Mouse (Mus musculus): ENCODE results near the gene Ankrd44. TPM values are rescaled to one million over a fixed set of nuclear protein-coding genes. Genes with fewer than 3 reads are reported as not detected.

The Ankrd44 gene
- total and polyA plus RNA-seq, 3 experiments: 0.10 to 2.6 (median 1.5) TPM

DNA sequence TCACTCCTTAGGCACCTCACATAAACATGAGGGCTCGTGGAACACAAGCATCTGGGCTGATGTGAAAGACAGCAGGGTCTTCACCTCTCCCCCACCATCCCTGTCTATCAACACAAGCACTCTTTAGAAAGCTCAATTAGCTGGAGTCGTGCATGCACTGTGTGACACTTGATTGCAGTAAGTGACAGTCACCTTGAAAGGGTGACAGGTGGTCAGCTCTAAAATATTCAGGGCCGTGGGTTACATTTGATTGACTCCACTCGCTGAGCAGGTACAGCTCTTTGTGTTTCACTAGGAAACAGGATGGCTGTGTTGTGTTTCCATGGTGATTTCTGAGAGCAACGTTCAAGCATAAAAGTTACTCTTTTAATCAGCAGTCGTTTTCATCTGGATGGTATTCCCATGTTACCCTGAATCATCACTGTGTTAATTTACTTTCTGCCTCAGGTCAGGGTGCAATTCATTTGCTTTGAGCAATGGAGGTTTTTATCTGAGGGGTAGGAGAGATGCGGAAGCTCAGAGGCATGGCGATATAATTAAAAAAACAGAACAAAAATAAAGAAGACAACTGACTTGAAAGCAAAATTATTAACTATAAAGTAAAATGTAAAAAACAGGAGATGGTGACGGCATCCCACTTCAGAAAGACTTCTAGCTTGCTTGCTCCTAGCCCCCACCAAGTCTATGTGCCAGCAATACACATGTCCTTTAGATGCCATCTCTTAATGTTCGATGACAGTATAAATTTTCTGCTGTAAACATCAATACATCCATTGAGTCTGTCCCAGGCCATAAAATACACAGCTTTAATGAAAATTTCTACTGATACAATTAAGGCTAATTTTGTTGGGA, 218.9 kb downstream of the Ankrd44 start:
- no peak for TF ChIP-seq TAL1 (conservative IDR thresholded peaks at IDR 0.05; ENCODE audit: low read depth, low read length)
- TF ChIP-seq CTCF (IDR thresholded peaks at IDR 0.05; ENCODE audit: low read depth, low read length): no peak
- no peak for TF ChIP-seq GATA2 (IDR thresholded peaks at IDR 0.05; ENCODE audit: borderline replicate concordance, low read depth, low read length)
- ATAC-seq (ENCODE audit: extremely low read depth, insufficient number of reproducible peaks, low FRiP score, poor library complexity, severe bottlenecking): no peak
- no peaks in the 10 kb centered on the region for H3K9me3 ChIP-seq (replicated peaks)
- no peak overlapping the region for H3K4me3 ChIP-seq (ENCODE audit: low read depth, low read length)
- no peaks in the 10 kb centered on the region for H3K27me3 ChIP-seq (ENCODE audit: insufficient read depth, low read length)
- no peaks in the 10 kb centered on the region for H3K4me1 ChIP-seq (ENCODE audit: insufficient read depth, low read depth, low read length)
- no peaks in the 10 kb centered on the region for H3K36me3 ChIP-seq (replicated peaks)
- DNase-seq (ENCODE audit: low spot score): no peak

DNA sequence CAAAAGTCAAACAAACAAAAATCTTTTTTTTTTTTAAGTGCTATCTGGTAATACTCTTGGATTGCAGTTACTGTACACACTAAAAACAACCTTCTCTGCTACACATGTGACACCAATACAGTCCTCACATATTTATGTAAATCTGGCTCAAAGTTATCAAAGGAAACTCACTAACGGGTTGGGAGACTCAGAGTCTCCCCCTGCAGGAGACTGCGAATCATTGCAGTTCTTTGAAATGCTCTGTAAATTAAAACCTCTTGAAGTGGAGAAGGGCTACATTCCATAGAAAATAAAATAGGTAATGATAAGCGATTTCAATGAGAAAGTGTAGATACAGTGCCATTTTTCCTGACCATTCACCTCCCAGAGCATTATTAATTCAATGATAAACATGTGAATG, 219.6 kb downstream of the Ankrd44 start:
- H3K4me1 ChIP-seq (ENCODE audit: insufficient read depth, low read depth, low read length): no peaks in the 10 kb centered on the region
- H3K27me3 ChIP-seq (ENCODE audit: insufficient read depth, low read length): no peaks in the 10 kb centered on the region
- no peaks in the 10 kb centered on the region for H3K36me3 ChIP-seq (replicated peaks)
- no peak overlapping the region for H3K4me3 ChIP-seq (ENCODE audit: low read depth, low read length)
- DNase-seq (ENCODE audit: low spot score) (no peak), ATAC-seq (ENCODE audit: extremely low read depth, insufficient number of reproducible peaks, low FRiP score, poor library complexity, severe bottlenecking) (no peak)
- TF ChIP-seq TAL1 (conservative IDR thresholded peaks at IDR 0.05; ENCODE audit: low read depth, low read length): no peak
- TF ChIP-seq CTCF (IDR thresholded peaks at IDR 0.05; ENCODE audit: low read depth, low read length): peak; percentile 77
- no peaks in the 10 kb centered on the region for H3K9me3 ChIP-seq (replicated peaks)

DNA sequence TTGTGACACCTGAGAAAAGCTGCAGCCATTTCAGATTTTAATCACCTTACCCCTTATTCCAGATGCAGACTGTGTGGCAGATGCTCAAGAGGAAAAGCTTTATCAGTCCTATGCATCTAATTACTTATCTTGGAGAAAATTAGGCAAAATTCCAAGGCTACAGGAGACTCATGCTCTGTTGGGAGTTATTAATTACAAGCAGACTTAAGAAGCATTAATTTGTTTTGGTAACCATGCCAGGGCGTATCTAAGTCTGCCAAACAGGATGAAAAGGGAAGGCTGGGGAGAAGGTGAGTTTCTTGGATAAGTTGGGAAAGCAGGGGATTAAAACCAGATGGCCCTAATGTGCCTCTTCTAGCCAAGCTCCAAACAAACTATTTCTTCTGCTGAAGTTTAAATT, 222.7 kb downstream of the Ankrd44 start:
- DNase-seq (ENCODE audit: low spot score): no peak
- Histone ChIP-seq H3K4me1 (ENCODE audit: insufficient read depth, low read depth, low read length) (no peaks in the 10 kb centered on the region), H3K9me3 (replicated peaks) (no peaks in the 10 kb centered on the region), H3K27me3 (ENCODE audit: insufficient read depth, low read length) (no peaks in the 10 kb centered on the region), H3K4me3 (ENCODE audit: low read depth, low read length) (no peak overlapping the region), H3K36me3 (replicated peaks) (no peaks in the 10 kb centered on the region)
- TF ChIP-seq GATA2 (IDR thresholded peaks at IDR 0.05; ENCODE audit: borderline replicate concordance, low read depth, low read length): no peak
- no peak for TF ChIP-seq TAL1 (conservative IDR thresholded peaks at IDR 0.05; ENCODE audit: low read depth, low read length)
- no peak for TF ChIP-seq GATA1 (IDR thresholded peaks at IDR 0.05; ENCODE audit: borderline replicate concordance, low read length)
- no peak for TF ChIP-seq CTCF (IDR thresholded peaks at IDR 0.05; ENCODE audit: low read depth, low read length)
- no peak for TF ChIP-seq POLR2AphosphoS5 (IDR thresholded peaks at IDR 0.05; ENCODE audit: insufficient replicate concordance, low read depth, low read length)
- ATAC-seq (ENCODE audit: extremely low read depth, insufficient number of reproducible peaks, low FRiP score, poor library complexity, severe bottlenecking): no peak

DNA sequence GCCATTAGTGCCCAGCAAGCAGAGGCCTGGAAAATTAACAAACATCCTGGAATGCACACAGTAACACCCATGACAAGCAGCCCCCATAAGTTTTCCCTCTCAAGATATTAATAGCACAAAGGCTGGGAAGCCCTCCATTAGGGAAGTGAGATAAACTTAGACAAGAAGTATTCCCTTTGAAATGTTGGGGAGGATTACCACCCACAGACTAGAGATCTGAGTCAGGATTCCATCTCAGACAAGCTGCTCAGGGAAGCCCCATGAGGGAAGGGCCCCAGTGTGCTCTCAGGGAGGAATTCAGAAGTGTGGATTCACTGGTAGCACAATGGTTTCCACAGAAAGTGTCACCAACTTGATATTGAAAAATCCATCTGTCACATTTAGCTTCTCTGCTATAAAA, 223.3 kb downstream of the Ankrd44 start:
- H3K4me3 ChIP-seq (ENCODE audit: low read depth, low read length): no peak overlapping the region
- no peaks in the 10 kb centered on the region for H3K36me3 ChIP-seq (replicated peaks)
- TF ChIP-seq CTCF (IDR thresholded peaks at IDR 0.05; ENCODE audit: low read depth, low read length): no peak
- no peak for TF ChIP-seq GATA1 (IDR thresholded peaks at IDR 0.05; ENCODE audit: borderline replicate concordance, low read length)
- no peak for TF ChIP-seq TAL1 (conservative IDR thresholded peaks at IDR 0.05; ENCODE audit: low read depth, low read length)
- no peak for TF ChIP-seq GATA2 (IDR thresholded peaks at IDR 0.05; ENCODE audit: borderline replicate concordance, low read depth, low read length)
- no peak for TF ChIP-seq POLR2AphosphoS5 (IDR thresholded peaks at IDR 0.05; ENCODE audit: insufficient replicate concordance, low read depth, low read length)
- H3K27me3 ChIP-seq (ENCODE audit: insufficient read depth, low read length): no peaks in the 10 kb centered on the region
- ATAC-seq (ENCODE audit: extremely low read depth, insufficient number of reproducible peaks, low FRiP score, poor library complexity, severe bottlenecking): no peak
- H3K9me3 ChIP-seq (replicated peaks): no peaks in the 10 kb centered on the region
- H3K4me1 ChIP-seq (ENCODE audit: insufficient read depth, low read depth, low read length): no peaks in the 10 kb centered on the region
- no peak for DNase-seq (ENCODE audit: low spot score)

DNA sequence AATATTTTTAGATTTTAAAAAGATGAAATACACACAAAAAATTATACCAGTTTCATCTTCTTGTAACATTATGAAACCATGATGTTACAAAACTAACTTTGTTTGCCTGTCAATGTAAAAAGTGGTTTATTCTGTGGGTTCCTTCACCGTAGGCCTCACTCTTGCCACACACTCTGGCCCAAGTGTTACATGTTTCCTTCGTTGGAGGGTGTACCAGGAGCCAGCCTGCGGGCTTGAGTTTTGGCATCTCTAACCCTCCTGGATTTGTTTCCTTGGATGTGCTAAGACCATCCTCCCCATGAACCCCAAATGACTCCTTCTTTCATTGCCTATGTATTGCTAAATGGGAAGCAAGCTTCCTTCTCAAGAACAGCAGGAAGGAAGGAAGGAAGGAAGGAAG, 230.8 kb downstream of the Ankrd44 start:
- Histone ChIP-seq H3K4me3 (ENCODE audit: low read depth, low read length) (no peak overlapping the region), H3K36me3 (replicated peaks) (no peaks in the 10 kb centered on the region), H3K4me1 (ENCODE audit: insufficient read depth, low read depth, low read length) (no peaks in the 10 kb centered on the region), H3K9me3 (replicated peaks) (no peaks in the 10 kb centered on the region), H3K27me3 (ENCODE audit: insufficient read depth, low read length) (no peaks in the 10 kb centered on the region)
- no peak for DNase-seq (ENCODE audit: low spot score)
- no peak for ATAC-seq (ENCODE audit: extremely low read depth, insufficient number of reproducible peaks, low FRiP score, poor library complexity, severe bottlenecking)
- no peak for TF ChIP-seq GATA2 (IDR thresholded peaks at IDR 0.05; ENCODE audit: borderline replicate concordance, low read depth, low read length)

DNA sequence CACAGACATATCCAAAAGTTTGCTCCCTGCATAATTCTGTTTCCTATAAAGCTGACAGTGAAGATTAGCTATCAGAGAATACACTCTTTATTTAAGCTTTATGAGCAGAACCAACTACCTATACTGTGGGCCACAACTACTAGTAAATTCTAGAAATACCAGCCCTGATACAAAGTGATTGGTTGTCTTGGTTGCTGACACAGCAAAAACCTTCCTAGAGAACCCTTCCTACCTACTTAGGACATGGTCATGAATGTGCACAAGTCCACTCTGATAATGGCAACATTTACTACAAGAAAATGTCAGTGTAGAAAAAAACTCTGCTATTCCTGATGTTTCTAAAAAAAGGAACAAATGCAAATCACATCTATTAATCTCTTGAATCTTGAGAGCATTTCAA, 234.4 kb downstream of the Ankrd44 start:
- no peak for ATAC-seq (ENCODE audit: extremely low read depth, insufficient number of reproducible peaks, low FRiP score, poor library complexity, severe bottlenecking)
- no peaks in the 10 kb centered on the region for H3K27me3 ChIP-seq (ENCODE audit: insufficient read depth, low read length)
- H3K4me1 ChIP-seq (ENCODE audit: insufficient read depth, low read depth, low read length): no peaks in the 10 kb centered on the region
- TF ChIP-seq TAL1 (conservative IDR thresholded peaks at IDR 0.05; ENCODE audit: low read depth, low read length) (no peak), CTCF (IDR thresholded peaks at IDR 0.05; ENCODE audit: low read depth, low read length) (no peak), GATA1 (IDR thresholded peaks at IDR 0.05; ENCODE audit: borderline replicate concordance, low read length) (no peak)
- no peak overlapping the region for H3K4me3 ChIP-seq (ENCODE audit: low read depth, low read length)
- no peaks in the 10 kb centered on the region for H3K9me3 ChIP-seq (replicated peaks)
- H3K36me3 ChIP-seq (replicated peaks): no peaks in the 10 kb centered on the region
- DNase-seq (ENCODE audit: low spot score): no peak

All from G1E (cell line).